Mouse (Mus musculus): ENCODE data around the gene Amph. TPM values are rescaled to one million over a fixed set of nuclear protein-coding genes. Genes with fewer than 3 reads are reported as not detected.

Amph gene
- total and polyA plus RNA-seq, 3 experiments, result not detected

- H3K9me3 ChIP-seq (replicated peaks; ENCODE audit: low read length), result no peaks in the 10 kb centered on the region
- DNase-seq (ENCODE audit: extremely low read depth), result no peak
- H3K4me1 ChIP-seq (ENCODE audit: control insufficient read depth in 1 of 2, insufficient read depth in 2 of 2), result no peaks in the 10 kb centered on the region
- no peak overlapping the region for H3K9ac ChIP-seq (ENCODE audit: insufficient read depth, low read depth)
- in situ Hi-C loops (cut with MboI; ENCODE audit: low pct_ligation_motif_present, low pct_unique_long_range_greater_than_20kb, low sequenced_read_pairs) (no loop called here), dilution Hi-C loops (cut with MboI; ENCODE audit: extremely low pct_ligation_motif_present, extremely low pct_unique_long_range_greater_than_20kb, low sequenced_read_pairs) (no loop called here)
- no peak overlapping the region for H3K4me3 ChIP-seq (replicated peaks in 1 of 3; ENCODE audit: low read depth in 2 of 3, low read length in 2 of 3, poor library complexity in 1 of 3)
- no peaks in the 10 kb centered on the region for H3K79me2 ChIP-seq (replicated peaks; ENCODE audit: control insufficient read depth, extremely low read depth, insufficient read depth, poor library complexity, severe bottlenecking)
- H3K36me3 ChIP-seq (replicated peaks in 1 of 2; ENCODE audit: control insufficient read depth in 1 of 2, insufficient read depth in 1 of 2, low read length in 1 of 2), result no peaks in the 10 kb centered on the region
- TF ChIP-seq NRF1 (IDR thresholded peaks at IDR 0.05; ENCODE audit: low read depth, low read length) (no peak), JUN (IDR thresholded peaks at IDR 0.05; ENCODE audit: insufficient read depth, low read depth, low read length) (no peak), POLR2A (IDR thresholded peaks at IDR 0.05; ENCODE audit: low read depth, low read length) (no peak), GABPA (IDR thresholded peaks at IDR 0.05; ENCODE audit: insufficient replicate concordance, low read depth, low read length) (no peak), TBP (conservative IDR thresholded peaks at IDR 0.05; ENCODE audit: low read depth, low read length) (no peak), JUND (conservative IDR thresholded peaks at IDR 0.05; ENCODE audit: low read depth, low read length) (no peak), MXI1 (IDR thresholded peaks at IDR 0.05; ENCODE audit: low read depth, low read length) (no peak), MYC (IDR thresholded peaks at IDR 0.05; ENCODE audit: low read depth, low read length) (no peak), IRF4 (IDR thresholded peaks at IDR 0.05; ENCODE audit: low read depth, low read length) (no peak), MAX (IDR thresholded peaks at IDR 0.05; ENCODE audit: low read length) (no peak), BHLHE40 (IDR thresholded peaks at IDR 0.05; ENCODE audit: low read depth, low read length) (no peak), HCFC1 (IDR thresholded peaks at IDR 0.05; ENCODE audit: low read depth, low read length) (no peak), NELFE (IDR thresholded peaks at IDR 0.05; ENCODE audit: low read depth, low read length) (no peak), SMC3 (IDR thresholded peaks at IDR 0.05; ENCODE audit: low read depth, low read length) (no peak), MEF2A (IDR thresholded peaks at IDR 0.05; ENCODE audit: borderline replicate concordance, low read depth, low read length) (no peak), ZNF384 (IDR thresholded peaks at IDR 0.05; ENCODE audit: low read depth, low read length) (no peak), MAFK (IDR thresholded peaks at IDR 0.05; ENCODE audit: insufficient replicate concordance, low read length) (no peak), ETS1 (conservative IDR thresholded peaks at IDR 0.05; ENCODE audit: low read depth, low read length) (no peak), EP300 (IDR thresholded peaks at IDR 0.05; ENCODE audit: low read length) (no peak), E2F4 (IDR thresholded peaks at IDR 0.05; ENCODE audit: insufficient replicate concordance, low read depth, low read length) (no peak)
- H3K27ac ChIP-seq (ENCODE audit: insufficient read depth, low read depth), result no peak overlapping the region
- no peaks in the 10 kb centered on the region for H3K27me3 ChIP-seq (replicated peaks)
- H3K4me2 ChIP-seq (ENCODE audit: insufficient read depth, low read depth, poor library complexity, severe bottlenecking), result no peak overlapping the region
These were observed 41.2 kb downstream of the Amph start for GRCm38 (mm10) chr13:18989185-18989714.

- no peak overlapping the region for H3K27ac ChIP-seq (ENCODE audit: insufficient read depth, low read depth)
- no peak for TF ChIP-seq MAZ (IDR thresholded peaks at IDR 0.05; ENCODE audit: low read depth, low read length)
- TF ChIP-seq MEF2A (IDR thresholded peaks at IDR 0.05; ENCODE audit: borderline replicate concordance, low read depth, low read length), result no peak
- no peak for TF ChIP-seq RCOR1 (conservative IDR thresholded peaks at IDR 0.05; ENCODE audit: low read depth, low read length)
- TF ChIP-seq CTCF (conservative IDR thresholded peaks at IDR 0.05 in 1 of 2, IDR thresholded peaks at IDR 0.05 in 1 of 2; ENCODE audit: low read depth in 2 of 2, low read length in 2 of 2), result no peak
- TF ChIP-seq MXI1 (IDR thresholded peaks at IDR 0.05; ENCODE audit: low read depth, low read length), result no peak
- no peak for TF ChIP-seq ETS1 (conservative IDR thresholded peaks at IDR 0.05; ENCODE audit: low read depth, low read length)
- TF ChIP-seq NRF1 (IDR thresholded peaks at IDR 0.05; ENCODE audit: low read depth, low read length), result no peak
- no peak for TF ChIP-seq MAX (IDR thresholded peaks at IDR 0.05; ENCODE audit: low read length)
- no peak for TF ChIP-seq JUN (IDR thresholded peaks at IDR 0.05; ENCODE audit: insufficient read depth, low read depth, low read length)
- TF ChIP-seq CHD2 (IDR thresholded peaks at IDR 0.05; ENCODE audit: low read length), result no peak
- H3K36me3 ChIP-seq (replicated peaks in 1 of 2; ENCODE audit: control insufficient read depth in 1 of 2, insufficient read depth in 1 of 2, low read length in 1 of 2), result no peaks in the 10 kb centered on the region
- no peak overlapping the region for H3K9ac ChIP-seq (ENCODE audit: insufficient read depth, low read depth)
- no peak overlapping the region for H3K4me3 ChIP-seq (replicated peaks in 1 of 3; ENCODE audit: low read depth in 2 of 3, low read length in 2 of 3, poor library complexity in 1 of 3)
- DNase-seq (ENCODE audit: extremely low read depth), result no peak
- no peaks in the 10 kb centered on the region for H3K27me3 ChIP-seq (replicated peaks)
- H3K9me3 ChIP-seq (replicated peaks; ENCODE audit: low read length), result no peaks in the 10 kb centered on the region
- dilution Hi-C loops (cut with MboI; ENCODE audit: extremely low pct_ligation_motif_present, extremely low pct_unique_long_range_greater_than_20kb, low sequenced_read_pairs), result no loop called here
- H3K4me1 ChIP-seq (ENCODE audit: control insufficient read depth in 1 of 2, insufficient read depth in 2 of 2), result no peaks in the 10 kb centered on the region
- no peaks in the 10 kb centered on the region for H3K79me2 ChIP-seq (replicated peaks; ENCODE audit: control insufficient read depth, extremely low read depth, insufficient read depth, poor library complexity, severe bottlenecking)
- no peak overlapping the region for H3K4me2 ChIP-seq (ENCODE audit: insufficient read depth, low read depth, poor library complexity, severe bottlenecking)
- in situ Hi-C loops (cut with MboI; ENCODE audit: low pct_ligation_motif_present, low pct_unique_long_range_greater_than_20kb, low sequenced_read_pairs), result no loop called here
These were observed 54.5 kb downstream of the Amph start for GRCm38 (mm10) chr13:19002502-19002901.
